Comparison of ENCODE assay signal across 9 mouse cellular contexts in the genomic region with DNA sequence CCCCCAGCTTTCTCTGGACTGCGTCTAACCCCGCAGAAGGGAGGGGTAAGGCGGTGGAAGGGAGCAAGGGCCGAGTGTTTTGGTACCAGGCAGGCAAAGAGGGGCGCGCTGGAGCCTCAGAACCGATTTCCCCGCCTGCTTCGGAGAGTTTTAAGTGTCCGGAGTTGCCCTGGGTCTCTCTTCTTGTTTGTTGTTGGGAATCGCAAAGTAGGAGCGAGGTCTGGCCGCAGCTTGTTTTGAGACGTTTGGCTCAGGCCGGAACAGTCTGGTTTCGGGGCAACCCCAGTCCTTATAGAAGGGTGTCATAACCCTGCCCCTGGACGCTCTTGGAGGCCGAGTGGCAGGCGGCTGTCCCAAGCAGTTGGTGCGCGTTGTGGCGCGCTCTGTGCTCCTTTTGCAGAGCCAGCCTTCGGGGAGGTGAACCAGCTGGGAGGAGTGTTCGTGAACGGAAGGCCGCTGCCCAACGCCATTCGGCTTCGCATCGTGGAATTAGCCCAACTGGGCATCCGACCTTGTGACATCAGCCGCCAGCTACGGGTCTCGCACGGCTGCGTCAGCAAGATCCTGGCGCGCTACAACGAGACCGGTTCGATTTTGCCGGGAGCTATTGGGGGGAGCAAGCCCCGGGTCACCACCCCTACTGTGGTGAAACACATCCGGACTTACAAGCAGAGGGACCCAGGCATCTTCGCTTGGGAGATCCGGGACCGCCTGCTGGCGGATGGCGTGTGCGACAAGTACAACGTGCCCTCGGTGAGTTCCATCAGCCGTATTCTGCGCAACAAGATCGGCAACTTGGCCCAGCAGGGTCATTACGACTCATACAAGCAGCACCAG. TPM values are rescaled to one million over a fixed set of nuclear protein-coding genes. Genes with fewer than 3 reads are reported as not detected.
DNase-seq lines count a peak whose midpoint lies in the region; ATAC-seq and TF ChIP-seq lines count a peak whose summit lies in the region.
"Had no signal": no experiment of that assay in that cellular context is flagged by ENCODE, and none has a peak within 500 bp of the region (broad histone marks: within the 10 kb centered on the region; RNA-seq: fewer than 3 reads in every experiment).

No protein-coding gene starts in this region.

- no peaks in the 10 kb centered on the region for H3K9me3 ChIP-seq in heart, embryonic 14.5 days (ENCODE audit: control insufficient read depth, low read length)
- H3K9me3 ChIP-seq in intestine, embryonic 14.5 days (ENCODE audit: control insufficient read depth, low read length) = no peaks in the 10 kb centered on the region
- H3K9me3 ChIP-seq in midbrain, postnatal 0 days (ENCODE audit: low read length) = no peaks in the 10 kb centered on the region

- no peak for ATAC-seq in heart, embryonic 14.5 days (ENCODE audit: insufficient number of reproducible peaks, insufficient read depth, low FRiP score, low read depth)
- ATAC-seq in intestine, embryonic 14.5 days (replicated peaks; ENCODE audit: low FRiP score, low TSS enrichment, low read depth) = no peak
- ATAC-seq in midbrain, postnatal 0 days (ENCODE audit: low FRiP score) = no peak
- no peak for ATAC-seq in erythroblast, adult 5-6 weeks (replicated peaks; ENCODE audit: low FRiP score, poor library complexity, severe bottlenecking)

- intact Hi-C loops in left cerebral cortex, postnatal 25 days (cut with DNase I) = no loop called here

- H3K4me2 ChIP-seq in heart, embryonic 14.5 days (ENCODE audit: low read length) = peak overlapping the region; percentile 78
- H3K4me2 ChIP-seq in intestine, embryonic 14.5 days (ENCODE audit: low read length) = peak overlapping the region; percentile 25
- peak overlapping the region; percentile 9; the same call in 1 of the 2 replicates for H3K4me2 ChIP-seq in midbrain, postnatal 0 days (ENCODE audit: low read depth, low read length, poor library complexity, severe bottlenecking)

- H3K4me3 ChIP-seq in heart, embryonic 14.5 days (ENCODE audit: control insufficient read depth in 1 of 2, insufficient read depth in 1 of 2, low read depth in 1 of 2, low read length in 2 of 2) = peak overlapping the region; percentile 40 to 47
- peak overlapping the region; percentile 6; the same call in 1 of the 2 replicates for H3K4me3 ChIP-seq in intestine, embryonic 14.5 days (ENCODE audit: low read depth, low read length)
- H3K4me3 ChIP-seq in midbrain, postnatal 0 days (ENCODE audit: low read depth, low read length) = peak overlapping the region; percentile 9; the same call in 1 of the 2 replicates

- peaks cover 17 to 20% of the 10 kb centered on the region in 2 experiments; a peak in 3 of 4 replicates for H3K4me1 ChIP-seq in heart, embryonic 14.5 days (ENCODE audit: control insufficient read depth in 2 of 2, insufficient read depth in 2 of 2, low read length in 2 of 2)
- H3K4me1 ChIP-seq in intestine, embryonic 14.5 days (replicated peaks; ENCODE audit: control insufficient read depth, insufficient read depth, low read length) = peaks cover 8% of the 10 kb centered on the region; the same call in 1 of the 2 replicates
- 0 out of 2 replicates have a peak, but pooled peaks cover 4% of the 10 kb centered on the region for H3K4me1 ChIP-seq in midbrain, postnatal 0 days (ENCODE audit: insufficient read depth, low read length)

- DNase-seq in heart, adult 9 months (ENCODE audit: low spot score in 2 of 2) = no peak
- peak; percentile 80 for DNase-seq in ZHBTc4 (ENCODE audit: low read depth, low spot score)
- peak; percentile 77 for DNase-seq in intestine, embryonic 14.5 days (ENCODE audit: low spot score)
- DNase-seq in midbrain, postnatal 0 days (ENCODE audit: low spot score) = no peak
- DNase-seq in left cerebral cortex, postnatal 25 days (ENCODE audit: low spot score in 2 of 2) = no peak
- no peak for DNase-seq in ovary, postnatal 14 days (ENCODE audit: low spot score)

- H3K36me3 ChIP-seq in heart, embryonic 14.5 days (ENCODE audit: control insufficient read depth, insufficient read depth, low read length) = no peaks in the 10 kb centered on the region
- no peaks in the 10 kb centered on the region for H3K36me3 ChIP-seq in intestine, embryonic 14.5 days (ENCODE audit: control insufficient read depth, insufficient read depth, low read length)
- H3K36me3 ChIP-seq in midbrain, postnatal 0 days (ENCODE audit: insufficient read depth, low read length) = no peaks in the 10 kb centered on the region

- H3K27ac ChIP-seq in heart, embryonic 14.5 days (replicated peaks in 1 of 2; ENCODE audit: control insufficient read depth in 1 of 2, insufficient read depth in 1 of 2, low read depth in 2 of 2, low read length in 2 of 2) = no peak overlapping the region
- H3K27ac ChIP-seq in intestine, embryonic 14.5 days (ENCODE audit: low read depth) = no peak overlapping the region
- no peak overlapping the region for H3K27ac ChIP-seq in midbrain, postnatal 0 days (ENCODE audit: low read depth, low read length)

- H3K9ac ChIP-seq in heart, embryonic 14.5 days (ENCODE audit: low read length) = no peak overlapping the region
- H3K9ac ChIP-seq in intestine, embryonic 14.5 days (ENCODE audit: low read length) = no peak overlapping the region
- no peak overlapping the region for H3K9ac ChIP-seq in midbrain, postnatal 0 days (replicated peaks; ENCODE audit: low read length, poor library complexity, severe bottlenecking)

- no peak for TF ChIP-seq CTCF in midbrain, postnatal 0 days (IDR thresholded peaks at IDR 0.05)

- H3K27me3 ChIP-seq in heart, embryonic 14.5 days (ENCODE audit: control insufficient read depth, insufficient read depth, low read length) = peaks cover 96% of the 10 kb centered on the region
- peaks cover 99% of the 10 kb centered on the region for H3K27me3 ChIP-seq in intestine, embryonic 14.5 days (replicated peaks; ENCODE audit: control insufficient read depth, insufficient read depth, low read length)
- peaks cover 96% of the 10 kb centered on the region for H3K27me3 ChIP-seq in midbrain, postnatal 0 days (ENCODE audit: insufficient read depth, low read length)

- under 1% methylated on average over 55 of the region's 57 CpGs for WGBS in heart, embryonic 14.5 days
- WGBS in intestine, embryonic 14.5 days = 1% methylated on average over 57 of the region's 57 CpGs
- WGBS in midbrain, postnatal 0 days = under 1% methylated on average over 57 of the region's 57 CpGs

RNA-seq across cellular contexts. Expression of a gene that starts 4.8 kb away (rescaled TPM):
- 0.04 TPM in 1 of 2 replicates, not detected in the other for polyA plus RNA-seq in heart, embryonic 14.5 days (2014; fragmentation: Nextera tagmentation; extraction: Ambion mirVana)
- not detected in 2 replicates for polyA plus RNA-seq in intestine, embryonic 14.5 days (2014; fragmentation: Nextera tagmentation; extraction: Ambion mirVana)
- total RNA-seq in midbrain, postnatal 0 days (2014; rRNA removed) = not detected in 2 replicates
- not detected in 2 replicates for polyA plus RNA-seq in midbrain, postnatal 0 days (2015; fragmentation: Nextera tagmentation; extraction: Ambion mirVana)
- not detected for total RNA-seq in left cerebral cortex, postnatal 25 days (2021)
- not detected in 2 replicates for total RNA-seq in erythroblast, adult 5-6 weeks (2015; ENCODE audit: low replicate concordance)
- total RNA-seq in erythroblast, adult 5-6 weeks (2017; ENCODE audit: low replicate concordance) = 0.84 TPM in 1 of 2 replicates, not detected in the other
- polyA plus RNA-seq: gonadal fat pad, adult 2 months had no signal

Comparison
In these comparisons a context has a peak if more than half of its experiments do, and no peak if none do; other contexts are left out.
1. H3K4me2 ChIP-seq: peak in every context shown above with its lines; median percentile 78 in heart, embryonic 14.5 days; 25 in intestine, embryonic 14.5 days; 9 in midbrain, postnatal 0 days.
2. DNase-seq: peak in ZHBTc4 (single experiment) and intestine, embryonic 14.5 days (single experiment); none in heart, adult 9 months (0 of 2), midbrain, postnatal 0 days (single experiment), left cerebral cortex, postnatal 25 days (0 of 2) and ovary, postnatal 14 days (single experiment).
3. Peak in every context shown above with its lines, with median percentiles within 50 percentile points of each other: H3K4me3 ChIP-seq.